Mouse (Mus musculus): Measurements from ENCODE around the gene Macrod2. TPM values are rescaled to one million over a fixed set of nuclear protein-coding genes. Genes with fewer than 3 reads are reported as not detected.

Gene Macrod2
- 26.5 and 26.7 TPM in 2 replicates for polyA plus RNA-seq (2016; fragmentation: Nextera tagmentation; extraction: Ambion mirVana)

GRCm38 (mm10) chr2:140395179-140395578 is at the start of gene Macrod2:
TSS of gene Macrod2 (plus strand) at chr2:140395309.
- H3K4me1 ChIP-seq: 0 out of 2 replicates have a peak, but pooled peaks cover 10% of the 10 kb centered on the region
- peak within 1 kb of the TSS; percentile 89 for H3K27ac ChIP-seq
- H3K27me3 ChIP-seq (ENCODE audit: insufficient read depth, poor library complexity, severe bottlenecking): 0 out of 2 replicates have a peak, but pooled peaks cover 9% of the 10 kb centered on the region
- H3K36me3 ChIP-seq: no peaks in the 10 kb centered on the region
- under 1% methylated on average over 47 of the region's 47 CpGs for WGBS
- H3K4me3 ChIP-seq: peak within 1 kb of the TSS; percentile 92
- DNase-seq (ENCODE audit: low spot score): peak; percentile 98
- H3K9me3 ChIP-seq: no peaks in the 10 kb centered on the region

- DNase-seq (ENCODE audit: low spot score): no peak
- no peak overlapping the region for H3K4me3 ChIP-seq
- no peaks in the 10 kb centered on the region for H3K36me3 ChIP-seq
- no peaks in the 10 kb centered on the region for H3K9me3 ChIP-seq
- H3K27ac ChIP-seq: no peak overlapping the region
- 24% methylated on average over 2 of the region's 2 CpGs for WGBS
- H3K4me1 ChIP-seq: no peaks in the 10 kb centered on the region
- no peaks in the 10 kb centered on the region for H3K27me3 ChIP-seq (ENCODE audit: insufficient read depth, poor library complexity, severe bottlenecking)
Measured at GRCm38 (mm10) chr2:140359905-140360304, 35.2 kb upstream of the Macrod2 start.

GRCm38 (mm10) chr2:140364804-140365203 is 30.3 kb upstream of the Macrod2 start:
- Histone ChIP-seq H3K4me1 (no peaks in the 10 kb centered on the region), H3K27me3 (ENCODE audit: insufficient read depth, poor library complexity, severe bottlenecking) (no peaks in the 10 kb centered on the region), H3K4me3 (no peak overlapping the region), H3K9me3 (no peaks in the 10 kb centered on the region), H3K27ac (no peak overlapping the region), H3K36me3 (no peaks in the 10 kb centered on the region)
- WGBS: 89% methylated on average over 1 of the region's 1 CpGs
- DNase-seq (ENCODE audit: low spot score): no peak

GRCm38 (mm10) chr2:140389525-140389924 is 5.6 kb upstream of the Macrod2 start, which contains the start of gene Sel1l2:
TSS of gene Sel1l2 (minus strand) at chr2:140389706.
- no peak for DNase-seq (ENCODE audit: low spot score)
- Histone ChIP-seq H3K36me3 (no peaks in the 10 kb centered on the region), H3K27ac (no peak within 1 kb of the TSS), H3K4me1 (no peaks in the 10 kb centered on the region), H3K27me3 (ENCODE audit: insufficient read depth, poor library complexity, severe bottlenecking) (no peaks in the 10 kb centered on the region), H3K4me3 (no peak within 1 kb of the TSS), H3K9me3 (no peaks in the 10 kb centered on the region)
- 36% methylated on average over 4 of the region's 4 CpGs for WGBS

GRCm38 (mm10) chr2:140395744-140396231 is 679 bp downstream of the Macrod2 start:
- H3K9me3 ChIP-seq: no peaks in the 10 kb centered on the region
- no peaks in the 10 kb centered on the region for H3K36me3 ChIP-seq
- H3K4me1 ChIP-seq: 0 out of 2 replicates have a peak, but pooled peaks cover 10% of the 10 kb centered on the region
- WGBS: 1% methylated on average over 56 of the region's 58 CpGs
- peak; percentile 76 for DNase-seq (ENCODE audit: low spot score)
- peak overlapping the region; percentile 92 for H3K4me3 ChIP-seq
- peak overlapping the region; percentile 89 for H3K27ac ChIP-seq
- 0 out of 2 replicates have a peak, but pooled peaks cover 9% of the 10 kb centered on the region for H3K27me3 ChIP-seq (ENCODE audit: insufficient read depth, poor library complexity, severe bottlenecking)

GRCm38 (mm10) chr2:140425844-140426243 is 30.7 kb downstream of the Macrod2 start:
- no peak for DNase-seq (ENCODE audit: low spot score)
- Histone ChIP-seq H3K36me3 (no peaks in the 10 kb centered on the region), H3K9me3 (no peaks in the 10 kb centered on the region), H3K4me1 (no peaks in the 10 kb centered on the region), H3K27ac (no peak overlapping the region), H3K4me3 (no peak overlapping the region), H3K27me3 (ENCODE audit: insufficient read depth, poor library complexity, severe bottlenecking) (no peaks in the 10 kb centered on the region)

- H3K36me3 ChIP-seq: no peaks in the 10 kb centered on the region
- no peaks in the 10 kb centered on the region for H3K4me1 ChIP-seq
- 12% methylated on average over 4 of the region's 4 CpGs for WGBS
- H3K4me3 ChIP-seq: no peak overlapping the region
- H3K27me3 ChIP-seq (ENCODE audit: insufficient read depth, poor library complexity, severe bottlenecking): no peaks in the 10 kb centered on the region
- no peak overlapping the region for H3K27ac ChIP-seq
- no peaks in the 10 kb centered on the region for H3K9me3 ChIP-seq
- no peak for DNase-seq (ENCODE audit: low spot score)
Measured at GRCm38 (mm10) chr2:140427283-140427682, 32.2 kb downstream of the Macrod2 start.

GRCm38 (mm10) chr2:140439081-140439480 is 44.0 kb downstream of the Macrod2 start:
- H3K27ac ChIP-seq: no peak overlapping the region
- WGBS: 72% methylated on average over 4 of the region's 4 CpGs
- no peaks in the 10 kb centered on the region for H3K36me3 ChIP-seq
- H3K27me3 ChIP-seq (ENCODE audit: insufficient read depth, poor library complexity, severe bottlenecking): no peaks in the 10 kb centered on the region
- H3K4me3 ChIP-seq: no peak overlapping the region
- no peaks in the 10 kb centered on the region for H3K4me1 ChIP-seq
- H3K9me3 ChIP-seq: no peaks in the 10 kb centered on the region
- no peak for DNase-seq (ENCODE audit: low spot score)

- Histone ChIP-seq H3K27me3 (ENCODE audit: insufficient read depth, poor library complexity, severe bottlenecking) (no peaks in the 10 kb centered on the region), H3K9me3 (no peaks in the 10 kb centered on the region), H3K36me3 (no peaks in the 10 kb centered on the region), H3K4me3 (no peak overlapping the region), H3K27ac (no peak overlapping the region), H3K4me1 (no peaks in the 10 kb centered on the region; the same call in 1 of the 2 replicates)
- 74% methylated on average over 2 of the region's 2 CpGs for WGBS
- no peak for DNase-seq (ENCODE audit: low spot score)
Measured at GRCm38 (mm10) chr2:140448636-140449035, 53.5 kb downstream of the Macrod2 start.

- no peaks in the 10 kb centered on the region for H3K9me3 ChIP-seq
- H3K4me1 ChIP-seq: no peaks in the 10 kb centered on the region
- H3K36me3 ChIP-seq: no peaks in the 10 kb centered on the region
- no peak overlapping the region for H3K4me3 ChIP-seq
- no peak for DNase-seq (ENCODE audit: low spot score)
- H3K27ac ChIP-seq: no peak overlapping the region
- H3K27me3 ChIP-seq (ENCODE audit: insufficient read depth, poor library complexity, severe bottlenecking): no peaks in the 10 kb centered on the region
- WGBS: 73% methylated on average over 2 of the region's 2 CpGs
Measured at GRCm38 (mm10) chr2:140475770-140476169, 80.7 kb downstream of the Macrod2 start.

- H3K9me3 ChIP-seq: no peaks in the 10 kb centered on the region
- no peak overlapping the region for H3K4me3 ChIP-seq
- H3K27me3 ChIP-seq (ENCODE audit: insufficient read depth, poor library complexity, severe bottlenecking): no peaks in the 10 kb centered on the region
- 76% methylated on average over 4 of the region's 4 CpGs for WGBS
- no peak for DNase-seq (ENCODE audit: low spot score)
- H3K27ac ChIP-seq: no peak overlapping the region
- H3K4me1 ChIP-seq: no peaks in the 10 kb centered on the region
- H3K36me3 ChIP-seq: no peaks in the 10 kb centered on the region
Measured at GRCm38 (mm10) chr2:140476891-140477290, 81.8 kb downstream of the Macrod2 start.

GRCm38 (mm10) chr2:140482604-140483003 is 87.5 kb downstream of the Macrod2 start:
- Histone ChIP-seq H3K9me3 (no peaks in the 10 kb centered on the region), H3K4me3 (no peak overlapping the region), H3K4me1 (no peaks in the 10 kb centered on the region), H3K36me3 (no peaks in the 10 kb centered on the region), H3K27me3 (ENCODE audit: insufficient read depth, poor library complexity, severe bottlenecking) (no peaks in the 10 kb centered on the region), H3K27ac (no peak overlapping the region)
- DNase-seq (ENCODE audit: low spot score): no peak
- WGBS: 73% methylated on average over 2 of the region's 2 CpGs

- WGBS: 82% methylated on average over 3 of the region's 3 CpGs
- no peaks in the 10 kb centered on the region for H3K27me3 ChIP-seq (ENCODE audit: insufficient read depth, poor library complexity, severe bottlenecking)
- DNase-seq (ENCODE audit: low spot score): no peak
- H3K9me3 ChIP-seq: no peaks in the 10 kb centered on the region
- H3K4me1 ChIP-seq: peaks cover 3% of the 10 kb centered on the region; the same call in 1 of the 2 replicates
- no peak overlapping the region for H3K27ac ChIP-seq
- no peak overlapping the region for H3K4me3 ChIP-seq
- H3K36me3 ChIP-seq: no peaks in the 10 kb centered on the region
Measured at GRCm38 (mm10) chr2:140497688-140498087, 102.6 kb downstream of the Macrod2 start.

- WGBS: 21% methylated on average over 5 of the region's 5 CpGs
- Histone ChIP-seq H3K36me3 (no peaks in the 10 kb centered on the region), H3K4me3 (no peak overlapping the region), H3K4me1 (peaks cover 3% of the 10 kb centered on the region; the same call in 1 of the 2 replicates), H3K27me3 (ENCODE audit: insufficient read depth, poor library complexity, severe bottlenecking) (no peaks in the 10 kb centered on the region), H3K9me3 (no peaks in the 10 kb centered on the region), H3K27ac (no peak overlapping the region)
- peak; percentile 82 for DNase-seq (ENCODE audit: low spot score)
Measured at GRCm38 (mm10) chr2:140500951-140501350, 105.8 kb downstream of the Macrod2 start.

Data from heart, embryonic 10.5 days (tissue).